Mouse (Mus musculus) stomach, embryonic 15.5 days (tissue): ENCODE results near the gene Plcl1. TPM values are rescaled to one million over a fixed set of nuclear protein-coding genes. Genes with fewer than 3 reads are reported as not detected.
A peak's percentile ranks its signal among the peaks of the same experiment; 100 is the strongest.

Experiments
- ATAC-seq: fragments of 200-750 bp; cut with Nextera tagmentation; 2 replicates; pipeline ENCODE4 v1.8.0; 2017; ENCODE audit warnings: low read depth, moderate number of reproducible peaks, moderate TSS enrichment; ENCODE audit not compliant: insufficient read depth, low FRiP score
- H3K27ac ChIP-seq: fragments of 300-500 bp; sonication (generic); 2 replicates; pipeline ENCODE4 v1.5.1; 2015; ENCODE audit warnings: mild to moderate bottlenecking, inconsistent platforms
- H3K27me3 ChIP-seq: fragments of 300-500 bp; sonication (generic); replicated peaks from 2 replicates; pipeline ENCODE4 v1.6.1; 2015; ENCODE audit warnings: inconsistent platforms
- H3K36me3 ChIP-seq: fragments of 300-500 bp; sonication (generic); 2 replicates; pipeline ENCODE4 v1.6.1; 2015; ENCODE audit warnings: inconsistent platforms
- H3K4me1 ChIP-seq: fragments of 300-500 bp; sonication (generic); 2 replicates; pipeline ENCODE4 v1.6.1; 2015; ENCODE audit warnings: inconsistent platforms
- H3K4me2 ChIP-seq: fragments of 300-500 bp; sonication (generic); 2 replicates; pipeline ENCODE4 v1.6.1; 2015; ENCODE audit warnings: mild to moderate bottlenecking, inconsistent platforms
- H3K4me3 ChIP-seq: fragments of 300-500 bp; sonication (generic); replicated peaks from 2 replicates; pipeline ENCODE4 v1.5.1; 2015; ENCODE audit warnings: inconsistent platforms
- H3K9ac ChIP-seq: fragments of 300-500 bp; sonication (generic); 2 replicates; pipeline ENCODE4 v1.6.1; 2015; ENCODE audit warnings: inconsistent platforms
- H3K9me3 ChIP-seq: fragments of 300-500 bp; sonication (generic); 2 replicates; pipeline ENCODE4 v1.6.1; 2016; ENCODE audit warnings: inconsistent platforms
- WGBS: fragments of 180-500 bp; shearing (Covaris S2); methylation state at CpG from one replicate; pipeline ENCODE4 v1.1.7; 2015; 5-methylcytosine and 5-hydroxymethylcytosine counted together
- polyA plus RNA-seq: library from polyadenylated mRNA; unstranded; fragments of >200 nt; fragmentation: Nextera tagmentation; extraction: Ambion mirVana; gene quantifications from 2 replicates; pipeline ENCODE4 v1.2.1, GENCODE M21; 2015

The Plcl1 gene
- polyA plus RNA-seq, 1 experiment from 2014 or later = 2.5 TPM

DNA sequence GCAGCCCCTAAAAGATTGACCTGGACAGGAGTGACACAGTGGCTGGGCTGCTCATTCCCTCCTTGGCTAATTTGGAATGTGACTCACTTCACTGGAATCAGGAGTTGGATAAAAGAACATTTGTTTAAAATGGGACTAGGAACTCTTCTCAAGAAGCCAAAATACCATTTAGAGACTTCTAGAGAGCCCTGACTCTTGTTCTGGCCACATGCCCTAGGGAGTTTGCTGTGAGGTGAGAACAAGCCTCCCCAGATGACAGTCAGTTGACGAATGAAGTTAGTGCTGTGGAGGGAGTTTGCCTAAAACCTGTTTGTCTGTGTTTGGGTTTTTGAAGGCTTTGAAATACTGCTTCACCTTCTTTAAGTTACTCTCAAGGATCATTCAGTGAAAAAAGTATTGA lies 128.1 kb downstream of the Plcl1 start:
- Histone ChIP-seq H3K9me3 (no peaks in the 10 kb centered on the region), H3K4me3 (no peak overlapping the region), H3K36me3 (no peaks in the 10 kb centered on the region), H3K27ac (no peak overlapping the region), H3K4me1 (peaks cover under 1% of the 10 kb centered on the region; the same call in 1 of the 2 replicates), H3K27me3 (no peaks in the 10 kb centered on the region), H3K4me2 (no peak overlapping the region), H3K9ac (no peak overlapping the region)
- no peak for ATAC-seq
- 64% methylated on average over 1 of the region's 1 CpGs for WGBS

DNA sequence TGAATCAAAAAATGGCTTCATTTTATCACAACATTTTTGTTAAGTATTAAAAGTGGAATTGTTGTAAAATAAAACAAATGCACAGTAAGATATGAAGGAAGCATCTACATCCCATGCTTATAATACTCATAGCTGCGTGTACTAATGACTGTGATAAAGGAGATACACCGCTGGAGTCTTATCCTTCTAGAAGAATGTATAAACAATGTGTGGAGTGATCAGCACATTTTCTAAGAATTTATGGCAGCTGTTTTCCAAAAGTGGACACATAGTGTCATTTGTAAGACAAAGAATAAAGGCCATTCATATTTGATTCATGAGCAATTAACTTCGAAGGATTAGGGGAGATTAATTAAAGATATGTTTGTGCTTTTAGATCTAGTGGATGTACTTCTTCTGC lies 148.7 kb downstream of the Plcl1 start:
- Histone ChIP-seq H3K36me3 (no peaks in the 10 kb centered on the region), H3K4me3 (no peak overlapping the region), H3K9ac (no peak overlapping the region), H3K4me2 (no peak overlapping the region), H3K27me3 (no peaks in the 10 kb centered on the region), H3K27ac (no peak overlapping the region), H3K9me3 (no peaks in the 10 kb centered on the region), H3K4me1 (no peaks in the 10 kb centered on the region)
- no peak for ATAC-seq
- 37% methylated on average over 3 of the region's 3 CpGs for WGBS

DNA sequence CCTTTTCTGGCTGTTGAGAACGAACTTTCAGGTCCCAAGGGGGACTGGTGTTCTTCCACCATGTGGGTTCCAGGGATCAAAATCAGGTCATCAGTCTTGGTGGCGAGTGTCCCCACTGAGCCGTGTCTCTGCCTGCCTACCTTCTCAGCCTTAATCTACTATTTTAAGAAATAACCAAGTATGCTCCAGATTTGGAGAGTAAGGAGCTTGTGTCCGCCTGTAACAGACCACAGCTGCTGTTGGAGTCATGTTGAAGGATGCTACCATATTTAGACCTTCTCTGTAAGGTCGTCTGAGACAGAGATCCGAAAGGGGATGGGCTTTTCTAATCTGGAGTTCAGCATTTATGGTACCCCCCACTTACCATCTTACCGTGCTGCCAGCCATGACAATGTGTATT lies 152.2 kb downstream of the Plcl1 start:
- 74% methylated on average over 7 of the region's 7 CpGs for WGBS

DNA sequence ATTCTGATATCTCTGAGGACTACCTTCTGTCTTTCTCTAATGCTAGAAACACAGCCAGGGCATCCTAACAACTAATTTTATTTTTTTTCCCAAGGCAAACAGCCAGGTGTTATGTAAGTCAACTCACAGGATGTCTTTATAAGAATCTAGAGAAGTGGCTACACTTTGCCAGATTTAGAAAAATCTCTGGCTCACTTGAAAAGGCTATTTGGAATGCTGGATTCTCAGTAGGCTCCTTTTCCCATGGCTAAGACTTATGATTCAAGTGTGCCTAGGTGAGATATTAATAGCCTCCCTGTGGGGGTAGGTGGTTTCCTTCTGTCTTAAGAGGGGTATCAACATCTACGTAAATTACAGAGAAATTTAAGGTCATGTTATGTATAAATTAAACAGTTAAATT lies 152.7 kb downstream of the Plcl1 start:
- H3K4me3 ChIP-seq = no peak overlapping the region
- no peaks in the 10 kb centered on the region for H3K36me3 ChIP-seq
- no peak overlapping the region for H3K4me2 ChIP-seq
- 81% methylated on average over 1 of the region's 1 CpGs for WGBS
- no peak overlapping the region for H3K27ac ChIP-seq
- H3K9me3 ChIP-seq = no peaks in the 10 kb centered on the region
- no peaks in the 10 kb centered on the region for H3K27me3 ChIP-seq
- H3K9ac ChIP-seq = no peak overlapping the region
- no peak for ATAC-seq
- H3K4me1 ChIP-seq = no peaks in the 10 kb centered on the region

More for the DNA sequence above, 152.2 kb downstream of the Plcl1 start:
- no peak overlapping the region for H3K4me3 ChIP-seq
- ATAC-seq = no peak
- no peaks in the 10 kb centered on the region for H3K27me3 ChIP-seq
- no peaks in the 10 kb centered on the region for H3K36me3 ChIP-seq
- H3K9ac ChIP-seq = no peak overlapping the region
- no peaks in the 10 kb centered on the region for H3K4me1 ChIP-seq
- H3K9me3 ChIP-seq = no peaks in the 10 kb centered on the region
- no peak overlapping the region for H3K4me2 ChIP-seq
- H3K27ac ChIP-seq = no peak overlapping the region

DNA sequence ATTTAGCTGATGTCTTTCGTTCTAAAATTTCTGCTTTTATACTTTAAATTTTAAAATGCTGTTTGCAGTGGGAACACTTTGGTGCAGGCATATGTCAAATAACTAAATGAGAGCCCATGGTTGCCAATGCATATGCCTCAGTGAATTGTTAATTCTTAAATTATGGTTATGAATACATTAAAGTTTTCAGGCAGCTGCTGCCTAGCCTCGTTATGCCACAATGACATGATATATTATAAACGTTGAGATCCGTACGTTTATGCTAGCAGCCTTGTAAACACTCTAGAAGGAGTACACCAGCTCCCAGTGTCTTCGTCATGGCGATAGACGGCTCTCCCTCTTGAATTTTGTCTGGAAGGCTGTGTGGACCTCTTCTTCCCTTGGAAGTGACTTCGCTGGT lies 154.3 kb downstream of the Plcl1 start:
- H3K9ac ChIP-seq = no peak overlapping the region
- H3K36me3 ChIP-seq = no peaks in the 10 kb centered on the region
- no peaks in the 10 kb centered on the region for H3K27me3 ChIP-seq
- WGBS = 43% methylated on average over 9 of the region's 9 CpGs
- H3K27ac ChIP-seq = no peak overlapping the region
- H3K4me1 ChIP-seq = no peaks in the 10 kb centered on the region
- no peak overlapping the region for H3K4me2 ChIP-seq
- no peaks in the 10 kb centered on the region for H3K9me3 ChIP-seq
- no peak overlapping the region for H3K4me3 ChIP-seq
- no peak for ATAC-seq

DNA sequence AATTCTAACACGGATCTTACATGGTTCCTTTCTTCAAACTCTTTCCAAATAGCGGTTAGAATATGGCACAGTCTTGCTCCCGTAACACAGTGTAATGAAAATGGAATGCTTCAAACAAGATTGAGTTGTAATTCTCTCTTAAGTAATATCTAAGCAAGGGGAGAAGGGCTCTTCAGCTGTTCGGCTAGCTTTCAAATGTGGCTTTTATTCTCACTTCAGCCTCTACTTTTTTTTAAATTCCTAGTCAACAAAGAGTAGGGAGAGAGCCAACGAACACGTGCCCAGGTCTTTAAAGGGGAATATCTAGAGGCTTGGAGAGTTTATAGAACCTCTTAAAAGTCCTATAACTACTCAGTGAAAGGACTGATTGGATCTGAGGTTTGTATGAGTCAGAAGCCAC lies 160.2 kb downstream of the Plcl1 start:
- ATAC-seq = no peak
- H3K27me3 ChIP-seq = no peaks in the 10 kb centered on the region
- WGBS = 84% methylated on average over 6 of the region's 6 CpGs
- H3K9ac ChIP-seq = no peak overlapping the region
- no peaks in the 10 kb centered on the region for H3K36me3 ChIP-seq
- no peaks in the 10 kb centered on the region for H3K9me3 ChIP-seq
- no peaks in the 10 kb centered on the region for H3K4me1 ChIP-seq
- no peak overlapping the region for H3K27ac ChIP-seq
- H3K4me3 ChIP-seq = no peak overlapping the region
- H3K4me2 ChIP-seq = no peak overlapping the region

DNA sequence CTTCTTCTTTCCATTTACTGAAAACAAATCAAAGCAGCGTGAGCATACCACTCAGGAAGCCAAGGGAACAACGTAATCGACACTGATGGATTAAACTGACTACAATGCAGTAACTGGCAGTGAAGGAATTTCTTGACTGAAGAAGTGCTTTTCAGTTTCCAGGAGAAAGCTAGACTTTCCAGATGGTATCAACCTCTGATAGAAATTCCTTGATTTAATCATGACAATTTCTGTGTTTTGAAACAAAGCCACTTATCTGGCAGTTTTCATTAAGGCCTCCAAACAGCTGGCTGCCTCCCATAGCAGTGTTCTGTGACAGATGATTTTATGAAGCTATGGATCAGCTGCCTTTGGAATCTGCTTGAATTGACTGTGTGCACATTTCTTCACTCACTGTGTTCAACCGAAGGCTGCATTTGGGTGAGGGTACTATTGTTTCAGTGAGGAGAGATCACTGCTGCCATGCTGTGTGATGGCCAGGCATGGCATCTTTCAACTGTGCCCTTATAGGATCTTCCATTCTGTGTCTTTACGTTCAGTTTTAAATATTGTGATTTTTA lies 162.2 kb downstream of the Plcl1 start:
- H3K4me3 ChIP-seq = no peak overlapping the region
- no peak for ATAC-seq
- H3K9me3 ChIP-seq = no peaks in the 10 kb centered on the region
- no peak overlapping the region for H3K27ac ChIP-seq
- H3K27me3 ChIP-seq = no peaks in the 10 kb centered on the region
- no peak overlapping the region for H3K4me2 ChIP-seq
- H3K4me1 ChIP-seq = no peaks in the 10 kb centered on the region
- no peaks in the 10 kb centered on the region for H3K36me3 ChIP-seq
- H3K9ac ChIP-seq = no peak overlapping the region
- WGBS = 53% methylated on average over 5 of the region's 5 CpGs

DNA sequence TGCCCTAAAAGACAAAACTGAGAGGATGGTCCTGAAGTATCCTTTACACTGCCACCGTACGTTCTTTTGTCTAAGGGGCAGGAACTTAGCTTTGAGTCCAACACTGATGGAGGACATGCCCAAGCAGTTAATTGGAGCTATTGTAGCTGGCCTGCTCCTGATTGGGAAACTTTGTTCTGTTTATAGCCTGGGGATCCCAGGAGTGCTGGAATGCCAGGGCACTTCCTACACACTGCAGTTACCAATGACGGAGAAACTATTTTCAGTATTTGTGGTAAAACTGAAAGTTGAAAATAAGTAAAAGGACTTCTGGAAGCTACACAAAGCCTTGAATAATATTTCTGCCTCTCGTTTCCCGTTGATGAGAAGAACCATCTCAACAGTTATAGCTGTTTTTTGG lies 164.5 kb downstream of the Plcl1 start:
- H3K9me3 ChIP-seq = no peaks in the 10 kb centered on the region
- H3K4me1 ChIP-seq = no peaks in the 10 kb centered on the region
- H3K4me2 ChIP-seq = no peak overlapping the region
- H3K9ac ChIP-seq = no peak overlapping the region
- 69% methylated on average over 5 of the region's 5 CpGs for WGBS
- no peak overlapping the region for H3K27ac ChIP-seq
- H3K4me3 ChIP-seq = no peak overlapping the region
- H3K27me3 ChIP-seq = no peaks in the 10 kb centered on the region
- no peak for ATAC-seq
- no peaks in the 10 kb centered on the region for H3K36me3 ChIP-seq

DNA sequence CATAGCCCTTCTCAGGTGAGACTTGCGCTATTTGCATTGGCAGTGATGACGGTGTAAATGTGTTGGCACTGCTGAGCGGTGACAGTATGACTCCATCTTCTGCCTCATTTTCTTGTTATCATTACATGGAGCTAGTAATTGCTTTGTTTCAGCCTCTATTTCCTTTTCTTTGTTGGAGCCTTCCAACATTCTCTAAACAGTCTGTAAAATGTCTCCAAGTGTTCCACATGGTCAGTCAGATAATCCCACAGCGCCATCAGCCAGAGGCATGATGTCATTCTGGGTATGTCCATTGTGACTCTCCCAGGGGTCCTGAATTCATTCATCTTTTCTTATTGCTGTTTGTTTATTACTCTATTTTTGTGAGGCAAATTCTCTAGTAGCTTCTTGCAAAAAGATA lies 165.7 kb downstream of the Plcl1 start:
- Histone ChIP-seq H3K36me3 (no peaks in the 10 kb centered on the region), H3K9me3 (no peaks in the 10 kb centered on the region)
- 80% methylated on average over 4 of the region's 4 CpGs for WGBS

DNA sequence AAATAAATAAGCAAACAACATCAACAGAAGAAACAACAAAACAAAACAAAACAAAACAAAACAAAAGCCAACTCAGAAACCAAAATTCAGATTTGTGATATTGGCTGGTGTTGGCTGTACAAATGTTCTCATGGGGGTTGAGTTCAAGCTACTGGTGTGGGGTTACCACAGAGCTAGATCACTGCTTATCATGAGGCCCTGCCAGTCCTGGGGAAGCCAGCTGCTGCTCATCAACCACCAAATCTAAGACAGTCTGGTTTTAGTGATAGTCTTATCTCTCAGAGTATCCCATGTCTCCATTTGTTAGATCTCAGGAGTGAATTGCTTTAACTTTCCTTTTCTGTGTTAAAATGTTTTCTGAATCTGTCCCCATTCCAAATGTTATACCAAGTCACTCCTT lies 166.5 kb downstream of the Plcl1 start:
- ATAC-seq = no peak
- Histone ChIP-seq H3K27ac (no peak overlapping the region), H3K4me2 (no peak overlapping the region), H3K36me3 (no peaks in the 10 kb centered on the region), H3K9ac (no peak overlapping the region), H3K4me3 (no peak overlapping the region), H3K9me3 (no peaks in the 10 kb centered on the region), H3K27me3 (no peaks in the 10 kb centered on the region), H3K4me1 (0 out of 2 replicates have a peak, but pooled peaks cover 4% of the 10 kb centered on the region)

More for the DNA sequence above, 165.7 kb downstream of the Plcl1 start:
- 0 out of 2 replicates have a peak, but pooled peaks cover 4% of the 10 kb centered on the region for H3K4me1 ChIP-seq
- no peak overlapping the region for H3K4me3 ChIP-seq
- ATAC-seq = no peak
- H3K27ac ChIP-seq = no peak overlapping the region
- H3K27me3 ChIP-seq = no peaks in the 10 kb centered on the region
- no peak overlapping the region for H3K9ac ChIP-seq
- no peak overlapping the region for H3K4me2 ChIP-seq

DNA sequence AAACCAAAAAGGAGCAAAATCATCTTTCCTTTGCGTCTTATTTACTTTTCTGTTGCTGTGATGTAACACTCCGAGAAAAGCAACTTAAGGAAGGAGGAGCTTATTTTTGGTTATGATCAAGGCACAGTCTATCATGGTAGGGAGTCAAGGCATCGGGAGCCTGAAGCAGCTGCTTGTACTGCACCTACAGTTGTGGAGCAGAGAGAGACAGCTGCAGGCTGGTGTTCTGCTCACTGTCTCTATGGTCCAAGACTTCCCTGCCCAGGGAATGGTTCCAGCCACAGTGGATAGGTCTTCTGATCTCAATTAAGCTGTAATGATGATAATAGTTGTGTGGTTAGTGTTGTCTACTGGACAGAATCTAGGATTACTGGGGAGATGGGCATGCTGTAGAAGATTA lies 166.9 kb downstream of the Plcl1 start:
- H3K4me2 ChIP-seq = no peak overlapping the region
- 0 out of 2 replicates have a peak, but pooled peaks cover 4% of the 10 kb centered on the region for H3K4me1 ChIP-seq
- WGBS = 83% methylated on average over 3 of the region's 3 CpGs
- H3K4me3 ChIP-seq = no peak overlapping the region
- no peaks in the 10 kb centered on the region for H3K9me3 ChIP-seq
- no peak overlapping the region for H3K9ac ChIP-seq
- no peaks in the 10 kb centered on the region for H3K27me3 ChIP-seq
- ATAC-seq = no peak
- no peaks in the 10 kb centered on the region for H3K36me3 ChIP-seq
- no peak overlapping the region for H3K27ac ChIP-seq

DNA sequence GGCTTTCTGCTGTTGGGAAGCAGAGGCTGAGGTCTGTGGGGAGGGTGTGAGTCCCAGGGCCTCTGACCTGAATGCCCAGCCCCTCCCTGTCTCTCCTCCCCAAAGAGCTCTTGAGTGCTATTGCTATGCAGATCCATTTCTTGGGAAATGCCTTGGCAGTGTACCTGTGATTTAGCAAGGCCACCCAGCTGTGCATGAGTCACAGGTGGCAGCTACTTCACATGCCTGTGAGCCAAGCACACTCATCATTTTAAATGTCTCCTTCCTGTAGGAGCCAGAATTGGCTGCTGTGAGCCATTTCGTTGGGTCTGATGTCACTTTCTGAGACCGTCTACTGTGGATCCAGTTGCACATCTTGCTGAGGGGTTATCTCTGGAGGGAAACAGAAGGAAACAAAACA lies 170.2 kb downstream of the Plcl1 start:
- Histone ChIP-seq H3K4me3 (no peak overlapping the region), H3K27ac (no peak overlapping the region), H3K9me3 (no peaks in the 10 kb centered on the region), H3K4me2 (no peak overlapping the region), H3K36me3 (no peaks in the 10 kb centered on the region), H3K9ac (no peak overlapping the region), H3K27me3 (no peaks in the 10 kb centered on the region), H3K4me1 (0 out of 2 replicates have a peak, but pooled peaks cover 4% of the 10 kb centered on the region)
- 31% methylated on average over 2 of the region's 2 CpGs for WGBS
- 0 out of 2 replicates have a peak, but pooled peaks have one; percentile 27 for ATAC-seq

DNA sequence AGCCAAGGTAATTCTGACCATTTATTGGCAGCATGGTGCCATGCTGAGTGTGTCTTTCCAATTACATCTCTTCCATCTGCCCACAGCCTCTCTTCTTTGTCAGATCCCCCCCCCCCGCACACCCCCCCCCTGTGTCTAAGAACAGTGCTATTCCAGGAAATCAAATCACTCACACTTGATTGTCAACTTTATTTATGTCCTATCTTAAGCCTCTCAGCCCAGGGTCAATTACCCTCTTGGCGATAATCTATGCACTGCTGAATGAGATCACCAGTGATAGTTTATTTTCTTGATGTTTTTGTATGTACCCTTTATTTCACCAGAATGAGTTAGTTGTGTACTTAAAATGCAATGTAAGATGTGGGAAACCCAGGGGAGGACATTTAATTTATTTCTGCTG lies 176.0 kb downstream of the Plcl1 start:
- H3K9me3 ChIP-seq = no peaks in the 10 kb centered on the region
- H3K4me1 ChIP-seq = peaks cover under 1% of the 10 kb centered on the region; the same call in 1 of the 2 replicates
- no peaks in the 10 kb centered on the region for H3K36me3 ChIP-seq
- no peak overlapping the region for H3K4me3 ChIP-seq
- no peak for ATAC-seq
- H3K27me3 ChIP-seq = no peaks in the 10 kb centered on the region
- no peak overlapping the region for H3K27ac ChIP-seq
- H3K4me2 ChIP-seq = no peak overlapping the region
- 72% methylated on average over 2 of the region's 2 CpGs for WGBS
- H3K9ac ChIP-seq = no peak overlapping the region
